In the genomic region with DNA sequence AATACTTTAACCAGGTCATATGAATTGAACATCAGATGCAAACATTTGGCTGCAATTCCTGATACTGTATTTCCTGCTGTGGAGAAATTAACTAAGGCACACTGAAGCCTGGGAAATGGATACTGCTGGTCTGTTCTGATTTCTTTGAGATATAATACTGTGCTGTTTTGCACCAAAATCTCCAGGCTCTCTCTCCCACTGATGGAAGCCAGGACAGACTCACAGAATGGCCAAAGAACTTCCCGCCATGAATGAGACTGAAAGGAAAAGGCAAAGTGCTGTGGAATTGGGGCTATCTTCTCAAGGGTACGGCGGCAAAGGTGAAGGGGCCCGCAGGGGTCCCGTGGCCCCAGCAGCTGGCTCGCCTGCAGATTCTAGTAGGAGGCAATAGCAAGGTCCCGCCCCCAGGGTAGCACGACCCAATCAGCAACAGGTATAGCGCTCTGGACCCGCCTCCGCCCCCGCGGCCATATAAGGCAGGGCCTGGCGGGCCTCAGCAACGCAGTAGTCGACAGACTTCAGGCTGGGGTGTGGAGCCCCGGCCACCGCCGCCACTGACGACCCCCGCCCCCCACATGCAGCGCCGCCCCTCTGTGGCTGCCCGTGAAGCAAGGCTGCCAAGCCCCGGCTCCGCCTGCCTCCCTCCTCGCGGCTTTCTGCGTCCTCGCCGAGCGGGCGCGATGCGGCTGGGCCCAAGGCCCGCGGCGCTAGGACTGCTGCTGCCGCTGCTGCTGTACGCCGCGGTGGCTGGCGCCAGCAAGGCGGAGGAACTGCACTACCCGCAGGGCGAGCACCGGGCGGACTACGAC, we compare ENCODE assay signal across 8 mouse cellular contexts. TPM values are rescaled to one million over a fixed set of nuclear protein-coding genes. Genes with fewer than 3 reads are reported as not detected.
DNase-seq lines count a peak whose midpoint lies in the region; ATAC-seq lines count a peak whose summit lies in the region.

A gene (plus strand): TSS at position 474 of the 809 bp plus-strand sequence.

- no peaks in the 10 kb centered on the region for H3K27me3 ChIP-seq in heart, embryonic 13.5 days (replicated peaks)
- H3K27me3 ChIP-seq in liver, embryonic 12.5 days (replicated peaks), result no peaks in the 10 kb centered on the region
- H3K27me3 ChIP-seq in stomach, embryonic 15.5 days (replicated peaks), result no peaks in the 10 kb centered on the region

- peak; percentile 96 for DNase-seq in CD4-positive, CD25-positive, alpha-beta regulatory T cell, adult 2 months (ENCODE audit: low read depth, low spot score)
- peak; percentile 25 for DNase-seq in fat pad, adult 2 months (ENCODE audit: extremely low read depth, low read depth, low spot score)
- DNase-seq in kidney, postnatal 10 days, result peak; percentile 96
- peak; percentile 91 to 95 for DNase-seq in natural killer cell, adult 2 months (ENCODE audit: low spot score in 2 of 2)

- peak within 1 kb of the TSS; percentile 25; the same call in 1 of the 2 replicates for H3K27ac ChIP-seq in brown adipose tissue, adult 24 weeks (replicated peaks; ENCODE audit: low read depth, low read length)
- peak within 1 kb of the TSS; percentile 97 for H3K27ac ChIP-seq in heart, embryonic 13.5 days (replicated peaks)
- peak within 1 kb of the TSS; percentile 78 for H3K27ac ChIP-seq in liver, embryonic 12.5 days
- H3K27ac ChIP-seq in stomach, embryonic 15.5 days, result peak within 1 kb of the TSS; percentile 96

- no peaks in the 10 kb centered on the region for H3K4me1 ChIP-seq in brown adipose tissue, adult 24 weeks (ENCODE audit: control insufficient read depth, insufficient read depth, insufficient read length, low read length)
- peaks cover 22% of the 10 kb centered on the region for H3K4me1 ChIP-seq in heart, embryonic 13.5 days
- peaks cover 12% of the 10 kb centered on the region for H3K4me1 ChIP-seq in liver, embryonic 12.5 days
- peaks cover 7% of the 10 kb centered on the region; the same call in 1 of the 2 replicates for H3K4me1 ChIP-seq in stomach, embryonic 15.5 days

- no peaks in the 10 kb centered on the region for H3K9me3 ChIP-seq in heart, embryonic 13.5 days
- no peaks in the 10 kb centered on the region for H3K9me3 ChIP-seq in liver, embryonic 12.5 days (replicated peaks)
- H3K9me3 ChIP-seq in stomach, embryonic 15.5 days, result no peaks in the 10 kb centered on the region

- H3K36me3 ChIP-seq in heart, embryonic 13.5 days, result peaks cover 21% of the 10 kb centered on the region
- H3K36me3 ChIP-seq in liver, embryonic 12.5 days, result peaks cover 13% of the 10 kb centered on the region; the same call in 1 of the 2 replicates
- H3K36me3 ChIP-seq in stomach, embryonic 15.5 days, result no peaks in the 10 kb centered on the region

- peak within 1 kb of the TSS; percentile 87 for H3K4me3 ChIP-seq in brown adipose tissue, adult 24 weeks (ENCODE audit: insufficient read depth, low read depth, low read length)
- peak within 1 kb of the TSS; percentile 89 for H3K4me3 ChIP-seq in heart, embryonic 13.5 days
- H3K4me3 ChIP-seq in liver, embryonic 12.5 days, result peak within 1 kb of the TSS; percentile 77
- H3K4me3 ChIP-seq in stomach, embryonic 15.5 days (replicated peaks), result peak within 1 kb of the TSS; percentile 76

- peak within 1 kb of the TSS; percentile 83 for H3K4me2 ChIP-seq in heart, embryonic 13.5 days
- peak within 1 kb of the TSS; percentile 95 for H3K4me2 ChIP-seq in liver, embryonic 12.5 days
- peak within 1 kb of the TSS; percentile 65 for H3K4me2 ChIP-seq in stomach, embryonic 15.5 days

- peak; percentile 100 for ATAC-seq in heart, embryonic 13.5 days (ENCODE audit: extremely low read depth, insufficient number of reproducible peaks, low FRiP score, low TSS enrichment)
- peak; percentile 100 for ATAC-seq in liver, embryonic 12.5 days
- ATAC-seq in stomach, embryonic 15.5 days (ENCODE audit: insufficient read depth, low FRiP score, low read depth), result peak; percentile 100

- peak within 1 kb of the TSS; percentile 98 for H3K9ac ChIP-seq in heart, embryonic 13.5 days
- H3K9ac ChIP-seq in liver, embryonic 12.5 days, result peak within 1 kb of the TSS; percentile 88
- H3K9ac ChIP-seq in stomach, embryonic 15.5 days, result peak within 1 kb of the TSS; percentile 87

- 1% methylated on average over 40 of the region's 49 CpGs for WGBS in heart, embryonic 13.5 days
- under 1% methylated on average over 49 of the region's 49 CpGs for WGBS in liver, embryonic 12.5 days (ENCODE audit: insufficient replicate concordance)
- WGBS in stomach, embryonic 15.5 days, result under 1% methylated on average over 48 of the region's 49 CpGs

RNA-seq across cellular contexts. Expression of the gene that starts here (rescaled TPM):
- 15.6 and 19.7 TPM in 2 replicates for polyA plus RNA-seq in brown adipose tissue, adult 24 weeks (2012; ENCODE audit: insufficient read depth, insufficient read length, missing spikeins)
- polyA plus RNA-seq in heart, embryonic 13.5 days (2015; fragmentation: Nextera tagmentation; extraction: Ambion mirVana), result 140 and 154 TPM in 2 replicates
- polyA plus RNA-seq in liver, embryonic 12.5 days (2016; fragmentation: Nextera tagmentation; extraction: Ambion mirVana), result 48.9 and 50.5 TPM in 2 replicates
- 187 and 192 TPM in 2 replicates for polyA plus RNA-seq in stomach, embryonic 15.5 days (2015; fragmentation: Nextera tagmentation; extraction: Ambion mirVana)

Comparison
In these comparisons a context has a peak if more than half of its experiments do, and no peak if none do; other contexts are left out.
1. Peak in every context shown above with its lines: DNase-seq, ATAC-seq, H3K4me3 ChIP-seq and H3K27ac ChIP-seq.
2. DNase-seq: peak in every context shown above with its lines; median percentile 96 in CD4-positive, CD25-positive, alpha-beta regulatory T cell, adult 2 months; 96 in kidney, postnatal 10 days; 93 in natural killer cell, adult 2 months; 25 in fat pad, adult 2 months.
3. H3K27ac ChIP-seq: peak in every context shown above with its lines; median percentile 97 in heart, embryonic 13.5 days; 96 in stomach, embryonic 15.5 days; 78 in liver, embryonic 12.5 days; 25 in brown adipose tissue, adult 24 weeks.